Mouse (Mus musculus): ENCODE measurements around the gene Prmt8. TPM values are rescaled to one million over a fixed set of nuclear protein-coding genes. Genes with fewer than 3 reads are reported as not detected.

Gene Prmt8
- not detected in 2 replicates for polyA plus RNA-seq (2015; fragmentation: Nextera tagmentation; extraction: Ambion mirVana)

- Histone ChIP-seq H3K27ac (no peak within 1 kb of the TSS), H3K9me3 (no peaks in the 10 kb centered on the region), H3K4me3 (peak within 1 kb of the TSS; percentile 28), H3K36me3 (no peaks in the 10 kb centered on the region), H3K27me3 (peaks cover 82% of the 10 kb centered on the region), H3K4me2 (peak within 1 kb of the TSS; percentile 55), H3K9ac (no peak within 1 kb of the TSS), H3K4me1 (peaks cover 24% of the 10 kb centered on the region)
- no peak for ATAC-seq (ENCODE audit: borderline replicate concordance, extremely low read depth, low FRiP score, low TSS enrichment)
- under 1% methylated on average over 39 of the region's 42 CpGs for WGBS
Observed at GRCm38 (mm10) chr6:127769275-127770156, at the start of gene Prmt8. Gene Prmt8, minus strand, starts transcription at chr6:127769472.

GRCm38 (mm10) chr6:127803046-127803729 is 33.9 kb upstream of the Prmt8 start:
- no peak overlapping the region for H3K4me3 ChIP-seq
- no peaks in the 10 kb centered on the region for H3K9me3 ChIP-seq
- H3K27me3 ChIP-seq, result no peaks in the 10 kb centered on the region
- no peak overlapping the region for H3K4me2 ChIP-seq
- no peak for ATAC-seq (ENCODE audit: borderline replicate concordance, extremely low read depth, low FRiP score, low TSS enrichment)
- no peak overlapping the region for H3K27ac ChIP-seq
- 48% methylated on average over 9 of the region's 9 CpGs for WGBS
- H3K4me1 ChIP-seq, result peaks cover 8% of the 10 kb centered on the region; the same call in 1 of the 2 replicates
- no peak overlapping the region for H3K9ac ChIP-seq
- no peaks in the 10 kb centered on the region for H3K36me3 ChIP-seq

GRCm38 (mm10) chr6:127802211-127802610 is 32.9 kb upstream of the Prmt8 start:
- H3K9me3 ChIP-seq, result no peaks in the 10 kb centered on the region
- H3K36me3 ChIP-seq, result no peaks in the 10 kb centered on the region
- H3K27ac ChIP-seq, result no peak overlapping the region
- ATAC-seq (ENCODE audit: borderline replicate concordance, extremely low read depth, low FRiP score, low TSS enrichment), result no peak
- no peak overlapping the region for H3K4me2 ChIP-seq
- H3K9ac ChIP-seq, result no peak overlapping the region
- no peaks in the 10 kb centered on the region for H3K27me3 ChIP-seq
- 75% methylated on average over 11 of the region's 12 CpGs for WGBS
- H3K4me3 ChIP-seq, result no peak overlapping the region
- H3K4me1 ChIP-seq, result peaks cover 8% of the 10 kb centered on the region; the same call in 1 of the 2 replicates

GRCm38 (mm10) chr6:127790023-127790422 is 20.8 kb upstream of the Prmt8 start:
- no peaks in the 10 kb centered on the region for H3K27me3 ChIP-seq
- no peak overlapping the region for H3K4me3 ChIP-seq
- H3K4me1 ChIP-seq, result no peaks in the 10 kb centered on the region
- WGBS, result 37% methylated on average over 13 of the region's 13 CpGs
- no peak overlapping the region for H3K9ac ChIP-seq
- H3K27ac ChIP-seq, result no peak overlapping the region
- no peak for ATAC-seq (ENCODE audit: borderline replicate concordance, extremely low read depth, low FRiP score, low TSS enrichment)
- no peaks in the 10 kb centered on the region for H3K9me3 ChIP-seq
- H3K4me2 ChIP-seq, result no peak overlapping the region
- no peaks in the 10 kb centered on the region for H3K36me3 ChIP-seq

DNA sequence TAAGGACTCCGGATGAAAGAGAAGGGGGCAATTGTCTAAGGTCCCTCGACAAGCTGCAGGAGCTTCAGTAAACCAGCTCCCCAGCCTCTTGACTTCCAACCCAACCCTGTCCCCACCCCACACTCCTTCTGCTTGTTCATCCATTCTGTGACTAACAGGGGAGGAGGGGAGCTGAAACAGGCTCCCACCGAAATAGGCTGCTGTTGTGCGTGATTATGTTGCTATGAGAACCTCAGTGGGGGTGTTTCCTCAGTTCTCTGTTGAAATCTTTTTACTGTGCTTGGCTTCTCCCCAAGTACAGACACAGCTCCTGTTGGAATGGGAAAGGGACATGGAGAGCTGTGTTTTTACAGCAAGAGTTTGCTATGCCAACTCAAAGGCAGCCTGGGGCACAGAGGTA is 1.5 kb upstream of the Prmt8 start:
- ATAC-seq (ENCODE audit: borderline replicate concordance, extremely low read depth, low FRiP score, low TSS enrichment), result no peak
- no peak overlapping the region for H3K4me3 ChIP-seq
- H3K27me3 ChIP-seq, result peaks cover 69% of the 10 kb centered on the region
- no peak overlapping the region for H3K27ac ChIP-seq
- no peak overlapping the region for H3K9ac ChIP-seq
- WGBS, result 23% methylated on average over 4 of the region's 4 CpGs
- no peaks in the 10 kb centered on the region for H3K9me3 ChIP-seq
- H3K4me1 ChIP-seq, result peaks cover 24% of the 10 kb centered on the region
- no peak overlapping the region for H3K4me2 ChIP-seq
- no peaks in the 10 kb centered on the region for H3K36me3 ChIP-seq

GRCm38 (mm10) chr6:127768621-127769274 is 524 bp downstream of the Prmt8 start:
- Histone ChIP-seq H3K27me3 (peaks cover 88% of the 10 kb centered on the region), H3K36me3 (no peaks in the 10 kb centered on the region), H3K4me2 (peak overlapping the region; percentile 55), H3K4me3 (peak overlapping the region; percentile 28), H3K27ac (no peak overlapping the region), H3K9ac (no peak overlapping the region), H3K4me1 (peaks cover 24% of the 10 kb centered on the region), H3K9me3 (no peaks in the 10 kb centered on the region)
- under 1% methylated on average over 50 of the region's 64 CpGs for WGBS
- ATAC-seq (ENCODE audit: borderline replicate concordance, extremely low read depth, low FRiP score, low TSS enrichment), result no peak

GRCm38 (mm10) chr6:127767706-127768493 is 1.4 kb downstream of the Prmt8 start:
- Histone ChIP-seq H3K27ac (no peak overlapping the region), H3K4me3 (0 out of 2 replicates have a peak overlapping the region, but pooled peaks have one; percentile 8), H3K4me1 (peaks cover 24% of the 10 kb centered on the region), H3K27me3 (peaks cover 93% of the 10 kb centered on the region), H3K9ac (no peak overlapping the region), H3K4me2 (peak overlapping the region; percentile 38; the same call in 1 of the 2 replicates), H3K9me3 (no peaks in the 10 kb centered on the region), H3K36me3 (no peaks in the 10 kb centered on the region)
- peak; percentile 77; the same call in 1 of the 2 replicates for ATAC-seq (ENCODE audit: borderline replicate concordance, extremely low read depth, low FRiP score, low TSS enrichment)
- WGBS, result 1% methylated on average over 49 of the region's 49 CpGs

DNA sequence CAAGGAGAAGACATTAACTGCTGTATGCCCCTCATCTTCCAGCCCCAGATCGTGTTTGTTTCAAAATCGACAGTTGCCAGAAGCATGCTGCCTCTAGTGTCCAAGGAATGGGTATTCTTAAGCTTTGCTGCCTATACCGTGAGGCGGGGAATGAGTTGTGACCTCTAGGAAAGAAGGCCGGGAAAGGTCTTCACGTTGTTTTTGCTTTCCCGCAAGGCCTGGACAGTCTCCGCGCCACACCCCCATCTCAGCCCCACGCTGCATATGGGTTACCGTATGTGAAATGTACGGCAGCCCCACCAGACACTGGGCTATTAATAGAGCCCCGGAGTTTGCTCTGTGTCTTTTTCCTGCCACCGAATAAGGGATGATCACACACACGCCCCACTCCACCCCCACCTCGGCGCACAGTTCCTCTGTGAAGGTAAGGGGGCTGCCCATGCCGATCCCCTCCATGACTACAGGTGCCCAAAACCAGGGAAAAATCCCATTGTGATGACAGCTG is 2.0 kb downstream of the Prmt8 start:
- Histone ChIP-seq H3K9me3 (no peaks in the 10 kb centered on the region), H3K4me2 (peak overlapping the region; percentile 38), H3K27ac (no peak overlapping the region), H3K9ac (no peak overlapping the region), H3K4me1 (peaks cover 24% of the 10 kb centered on the region), H3K36me3 (no peaks in the 10 kb centered on the region), H3K27me3 (peaks cover 89% of the 10 kb centered on the region), H3K4me3 (0 out of 2 replicates have a peak overlapping the region, but pooled peaks have one; percentile 8)
- no peak for ATAC-seq (ENCODE audit: borderline replicate concordance, extremely low read depth, low FRiP score, low TSS enrichment)
- 2% methylated on average over 18 of the region's 18 CpGs for WGBS

DNA sequence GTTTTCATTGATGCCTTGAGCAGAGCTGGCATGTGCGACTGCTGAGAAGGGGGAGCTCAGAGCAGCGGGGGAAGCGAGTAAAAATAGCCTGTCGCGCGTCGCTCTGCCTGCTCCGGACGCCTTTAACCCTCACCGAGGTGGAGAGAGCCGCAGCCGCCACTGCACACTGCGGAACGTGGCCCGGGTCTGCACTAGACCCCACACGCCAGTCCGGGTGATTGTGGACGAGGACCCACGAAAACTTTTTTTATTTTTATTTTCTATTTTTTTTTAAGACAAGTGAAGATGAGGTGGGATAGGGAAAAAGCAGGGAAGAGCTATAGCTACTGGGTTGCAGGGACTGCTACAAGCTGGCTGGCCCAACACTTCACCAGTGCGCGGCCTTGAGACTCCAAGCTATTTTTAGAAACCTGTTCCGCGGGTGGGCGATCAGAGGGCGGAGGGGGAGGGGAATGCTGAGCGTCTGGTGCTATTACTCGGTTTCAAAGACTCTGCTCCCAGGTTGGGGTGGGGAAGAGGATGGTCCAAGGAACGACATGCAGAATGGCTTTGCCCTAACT is 2.6 kb downstream of the Prmt8 start:
- Histone ChIP-seq H3K9ac (no peak overlapping the region), H3K27me3 (peaks cover 84% of the 10 kb centered on the region), H3K4me2 (peak overlapping the region; percentile 26), H3K4me3 (no peak overlapping the region), H3K36me3 (no peaks in the 10 kb centered on the region), H3K9me3 (no peaks in the 10 kb centered on the region), H3K27ac (no peak overlapping the region), H3K4me1 (peaks cover 24% of the 10 kb centered on the region)
- ATAC-seq (ENCODE audit: borderline replicate concordance, extremely low read depth, low FRiP score, low TSS enrichment), result no peak
- WGBS, result under 1% methylated on average over 28 of the region's 28 CpGs

- Histone ChIP-seq H3K4me1 (peaks cover 24% of the 10 kb centered on the region), H3K9ac (no peak overlapping the region), H3K27me3 (peaks cover 78% of the 10 kb centered on the region), H3K9me3 (no peaks in the 10 kb centered on the region), H3K4me2 (no peak overlapping the region), H3K27ac (no peak overlapping the region), H3K36me3 (no peaks in the 10 kb centered on the region), H3K4me3 (no peak overlapping the region)
- 5% methylated on average over 9 of the region's 11 CpGs for WGBS
- no peak for ATAC-seq (ENCODE audit: borderline replicate concordance, extremely low read depth, low FRiP score, low TSS enrichment)
Observed at GRCm38 (mm10) chr6:127766041-127766604, 3.1 kb downstream of the Prmt8 start.

All from lung, embryonic 15.5 days (tissue).